Mouse (Mus musculus): ENCODE measurements around the gene Fmo4. TPM values are rescaled to one million over a fixed set of nuclear protein-coding genes. Genes with fewer than 3 reads are reported as not detected.

Fmo4 gene
- polyA plus RNA-seq (2012; rRNA removed), result 0.55 and 0.79 TPM in 2 replicates

GRCm38 (mm10) chr1:162813836-162814156 lies at the start of gene Fmo4:
Gene Fmo4, minus strand, starts transcription at chr1:162813972.
- DNase-seq (ENCODE audit: low read depth), result peak; percentile 31
- no peak for TF ChIP-seq POLR2A (IDR thresholded peaks at IDR 0.05; ENCODE audit: borderline replicate concordance, extremely low read depth, insufficient read depth, insufficient read length, poor library complexity, severe bottlenecking)
- TF ChIP-seq CTCF (IDR thresholded peaks at IDR 0.05; ENCODE audit: borderline replicate concordance, extremely low read depth, insufficient read depth, insufficient read length), result peak; percentile 48; the same call in 1 of the 2 replicates

DNA sequence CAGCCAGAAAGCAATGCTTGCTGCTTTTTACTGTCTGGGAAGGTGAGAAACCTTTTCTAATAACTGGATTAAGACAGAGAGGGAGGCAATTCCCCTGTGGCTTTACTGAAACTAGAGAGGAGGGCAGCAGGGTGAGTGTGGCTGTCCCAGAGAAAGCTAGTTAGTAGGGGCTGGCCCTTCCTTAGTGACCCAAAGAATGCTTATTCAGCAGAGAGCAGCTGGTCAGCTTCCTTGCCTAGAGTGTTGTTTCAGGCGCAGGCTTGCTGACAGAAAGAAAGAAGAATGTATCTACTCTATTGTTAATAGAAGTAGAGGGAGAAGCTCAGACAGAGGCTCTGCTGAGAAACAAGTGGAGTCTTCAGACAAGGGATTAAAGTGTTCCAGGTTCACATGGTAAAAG lies 48.6 kb upstream of the Fmo4 start:
- peak; percentile 24 for DNase-seq (ENCODE audit: low read depth)
- TF ChIP-seq POLR2A (IDR thresholded peaks at IDR 0.05; ENCODE audit: borderline replicate concordance, extremely low read depth, insufficient read depth, insufficient read length, poor library complexity, severe bottlenecking) (no peak), CTCF (IDR thresholded peaks at IDR 0.05; ENCODE audit: borderline replicate concordance, extremely low read depth, insufficient read depth, insufficient read length) (no peak)

- peak; percentile 28 for DNase-seq (ENCODE audit: low read depth)
- TF ChIP-seq CTCF (IDR thresholded peaks at IDR 0.05; ENCODE audit: borderline replicate concordance, extremely low read depth, insufficient read depth, insufficient read length) (no peak), POLR2A (IDR thresholded peaks at IDR 0.05; ENCODE audit: borderline replicate concordance, extremely low read depth, insufficient read depth, insufficient read length, poor library complexity, severe bottlenecking) (no peak)
Measured at GRCm38 (mm10) chr1:162859996-162860605, 46.3 kb upstream of the Fmo4 start.

GRCm38 (mm10) chr1:162859545-162859976 lies 45.8 kb upstream of the Fmo4 start:
- DNase-seq (ENCODE audit: low read depth), result peak; percentile 34
- TF ChIP-seq POLR2A (IDR thresholded peaks at IDR 0.05; ENCODE audit: borderline replicate concordance, extremely low read depth, insufficient read depth, insufficient read length, poor library complexity, severe bottlenecking), result no peak
- TF ChIP-seq CTCF (IDR thresholded peaks at IDR 0.05; ENCODE audit: borderline replicate concordance, extremely low read depth, insufficient read depth, insufficient read length), result no peak

DNA sequence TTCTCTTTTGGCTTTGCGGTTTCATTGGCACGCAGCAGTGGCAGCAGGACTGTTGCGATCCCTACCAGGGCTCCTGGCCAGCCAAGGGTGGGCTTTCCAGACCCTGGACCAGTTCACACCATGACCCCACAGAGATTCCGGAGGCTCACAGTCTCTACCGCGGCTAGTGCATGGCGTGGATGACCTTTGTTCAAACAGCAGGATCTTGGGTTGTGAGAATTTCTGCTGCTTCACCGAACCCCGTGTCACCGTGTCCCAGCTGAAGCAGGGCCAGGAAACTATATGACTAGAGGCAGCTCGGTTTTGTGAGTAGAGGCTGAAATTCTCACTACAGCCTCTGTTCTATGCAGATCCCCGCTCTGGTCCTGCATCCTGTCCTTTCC lies 45.0 kb upstream of the Fmo4 start:
- TF ChIP-seq CTCF (IDR thresholded peaks at IDR 0.05; ENCODE audit: borderline replicate concordance, extremely low read depth, insufficient read depth, insufficient read length) (no peak), POLR2A (IDR thresholded peaks at IDR 0.05; ENCODE audit: borderline replicate concordance, extremely low read depth, insufficient read depth, insufficient read length, poor library complexity, severe bottlenecking) (no peak)
- peak; percentile 65 for DNase-seq (ENCODE audit: low read depth)

DNA sequence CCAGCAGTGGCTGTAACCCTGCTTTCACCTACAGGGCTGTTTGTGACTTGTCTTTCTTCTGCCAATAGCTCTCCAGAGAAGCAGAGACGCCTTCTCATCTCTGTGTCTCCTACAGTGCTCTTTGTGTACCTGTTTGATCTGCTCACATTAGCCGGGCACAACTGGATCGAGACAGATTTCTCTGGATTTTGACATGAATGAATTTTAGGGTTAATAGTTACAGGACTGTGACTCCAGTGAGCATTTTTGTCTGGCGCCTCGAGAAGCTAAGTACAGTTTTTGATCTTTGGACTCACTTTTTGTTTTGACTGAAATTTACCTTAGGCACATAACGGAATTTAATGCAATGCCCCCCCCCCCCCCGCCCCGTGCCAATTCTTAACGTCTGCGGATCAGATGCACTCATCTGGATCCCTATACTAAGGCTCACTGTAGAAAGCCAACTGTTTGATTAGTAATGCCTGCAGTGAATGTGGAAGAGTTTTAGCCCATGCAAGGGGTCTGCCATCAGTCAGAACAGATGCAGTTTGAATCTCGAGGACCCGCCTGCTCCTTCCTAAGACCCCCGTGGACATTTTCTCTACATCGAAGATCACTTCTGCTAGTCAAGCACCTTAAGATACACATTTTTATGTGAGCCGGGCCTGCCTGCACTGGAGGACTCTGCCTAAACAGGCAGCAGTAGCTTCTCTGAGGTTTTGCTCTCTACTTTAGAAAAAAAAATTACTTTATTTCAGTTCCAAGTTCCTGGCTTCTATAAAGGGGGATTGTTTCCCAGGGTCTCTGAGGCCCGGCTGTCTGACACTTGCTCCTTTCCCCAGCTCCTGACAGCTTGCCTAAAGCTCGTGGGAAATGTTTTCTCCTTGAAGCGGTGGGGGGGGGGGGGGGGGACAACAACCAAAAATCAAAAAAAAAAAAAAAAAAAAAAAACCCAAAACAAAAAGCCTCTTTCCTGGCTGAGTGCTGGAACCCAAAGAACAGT lies 44.3 kb upstream of the Fmo4 start:
- TF ChIP-seq POLR2A (IDR thresholded peaks at IDR 0.05; ENCODE audit: borderline replicate concordance, extremely low read depth, insufficient read depth, insufficient read length, poor library complexity, severe bottlenecking), result no peak
- no peak for TF ChIP-seq CTCF (IDR thresholded peaks at IDR 0.05; ENCODE audit: borderline replicate concordance, extremely low read depth, insufficient read depth, insufficient read length)
- peak; percentile 65 for DNase-seq (ENCODE audit: low read depth)

DNA sequence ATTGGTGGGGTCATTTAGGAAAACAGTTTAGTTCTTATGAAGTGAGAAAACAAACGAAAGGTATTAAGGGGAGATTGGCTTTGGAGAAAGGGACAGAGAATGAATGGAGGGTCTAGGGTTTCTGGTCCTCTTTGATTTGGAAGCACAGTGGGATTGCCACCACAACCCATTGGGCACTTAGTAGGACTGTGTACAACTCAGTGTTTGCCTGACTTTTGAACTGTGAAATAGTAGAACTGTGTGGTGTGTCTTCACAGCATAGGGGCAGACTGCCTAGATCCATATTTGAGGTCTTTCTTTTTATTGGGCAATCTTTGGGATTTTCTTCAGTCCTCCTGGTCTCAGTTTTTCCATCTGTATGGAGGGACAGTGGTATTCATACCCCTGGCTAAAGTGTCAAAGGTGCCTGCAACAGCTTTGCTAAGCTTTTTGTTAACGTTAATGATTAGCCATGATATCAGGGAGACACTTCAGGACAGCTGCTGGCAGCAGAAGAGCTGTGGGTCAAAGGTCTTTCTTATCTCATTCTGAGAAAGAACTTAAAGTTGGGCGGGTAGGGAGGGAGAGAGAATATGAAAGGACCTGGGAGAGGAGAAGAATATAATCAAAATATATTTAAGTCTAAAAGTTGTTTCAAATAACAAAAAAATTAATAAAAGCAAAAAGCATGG lies 40.2 kb upstream of the Fmo4 start:
- no peak for DNase-seq (ENCODE audit: low read depth)
- TF ChIP-seq POLR2A (IDR thresholded peaks at IDR 0.05; ENCODE audit: borderline replicate concordance, extremely low read depth, insufficient read depth, insufficient read length, poor library complexity, severe bottlenecking) (no peak), CTCF (IDR thresholded peaks at IDR 0.05; ENCODE audit: borderline replicate concordance, extremely low read depth, insufficient read depth, insufficient read length) (no peak)

- TF ChIP-seq POLR2A (IDR thresholded peaks at IDR 0.05; ENCODE audit: borderline replicate concordance, extremely low read depth, insufficient read depth, insufficient read length, poor library complexity, severe bottlenecking) (no peak), CTCF (IDR thresholded peaks at IDR 0.05; ENCODE audit: borderline replicate concordance, extremely low read depth, insufficient read depth, insufficient read length) (no peak)
Measured at GRCm38 (mm10) chr1:162847554-162847953, 33.8 kb upstream of the Fmo4 start.

GRCm38 (mm10) chr1:162840211-162840610 lies 26.4 kb upstream of the Fmo4 start:
- TF ChIP-seq POLR2A (IDR thresholded peaks at IDR 0.05; ENCODE audit: borderline replicate concordance, extremely low read depth, insufficient read depth, insufficient read length, poor library complexity, severe bottlenecking) (no peak), CTCF (IDR thresholded peaks at IDR 0.05; ENCODE audit: borderline replicate concordance, extremely low read depth, insufficient read depth, insufficient read length) (no peak)
- no peak for DNase-seq (ENCODE audit: low read depth)

More at GRCm38 (mm10) chr1:162847554-162847953, 33.8 kb upstream of the Fmo4 start:
- no peak for DNase-seq (ENCODE audit: low read depth)

DNA sequence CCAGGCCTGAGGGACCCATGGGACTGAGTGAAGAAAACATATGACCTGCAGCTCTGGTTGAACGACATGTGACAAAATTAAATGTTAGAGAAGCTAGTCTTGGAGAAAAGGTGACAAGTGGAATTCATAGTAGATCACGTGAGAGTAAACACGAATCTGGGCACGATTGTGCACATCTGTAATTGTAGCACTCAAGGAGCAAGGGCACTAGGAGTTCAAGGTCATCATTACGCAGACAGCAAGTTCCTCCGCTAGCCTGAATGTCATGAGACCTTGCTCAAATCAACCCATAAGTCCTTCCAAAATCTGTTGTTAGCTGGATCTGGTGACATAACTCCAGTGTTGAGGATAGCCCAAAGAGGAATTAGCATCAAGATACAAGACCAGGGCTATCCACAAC lies 25.2 kb upstream of the Fmo4 start:
- TF ChIP-seq CTCF (IDR thresholded peaks at IDR 0.05; ENCODE audit: borderline replicate concordance, extremely low read depth, insufficient read depth, insufficient read length) (no peak), POLR2A (IDR thresholded peaks at IDR 0.05; ENCODE audit: borderline replicate concordance, extremely low read depth, insufficient read depth, insufficient read length, poor library complexity, severe bottlenecking) (no peak)

GRCm38 (mm10) chr1:162834342-162834741 lies 20.6 kb upstream of the Fmo4 start:
- no peak for DNase-seq (ENCODE audit: low read depth)
- TF ChIP-seq POLR2A (IDR thresholded peaks at IDR 0.05; ENCODE audit: borderline replicate concordance, extremely low read depth, insufficient read depth, insufficient read length, poor library complexity, severe bottlenecking), result no peak
- TF ChIP-seq CTCF (IDR thresholded peaks at IDR 0.05; ENCODE audit: borderline replicate concordance, extremely low read depth, insufficient read depth, insufficient read length), result no peak

More for the DNA sequence above, 25.2 kb upstream of the Fmo4 start:
- DNase-seq (ENCODE audit: low read depth), result no peak

Data from brain, embryonic 14.5 days (tissue).